8 mouse cellular contexts compared by ENCODE assay signal in genomic region chr7:16944061-16944807, GRCm38 (mm10). TPM values are rescaled to one million over a fixed set of nuclear protein-coding genes. Genes with fewer than 3 reads are reported as not detected.
DNase-seq lines count a peak whose midpoint lies in the region; ATAC-seq lines count a peak whose summit lies in the region.

Pnmal2 (plus strand) TSS chr7:16944682.

- peaks cover 32% of the 10 kb centered on the region for H3K27me3 ChIP-seq in intestine, embryonic 16.5 days (replicated peaks; ENCODE audit: control insufficient read depth, insufficient read depth, low read length)

- peak within 1 kb of the TSS; percentile 63 for H3K4me3 ChIP-seq in intestine, embryonic 16.5 days (ENCODE audit: low read length)

- peak within 1 kb of the TSS; percentile 93 for H3K4me2 ChIP-seq in intestine, embryonic 16.5 days (ENCODE audit: low read depth, low read length)

- 14% methylated on average over 36 of the region's 36 CpGs for WGBS in intestine, embryonic 16.5 days

- intact Hi-C loops in gastrocnemius, postnatal 36 days (cut with DNase I) = no loop called here
- intact Hi-C loops in left cerebral cortex, postnatal 36 days (cut with DNase I) = no loop called here

- no peaks in the 10 kb centered on the region for H3K9me3 ChIP-seq in intestine, embryonic 16.5 days (ENCODE audit: control insufficient read depth, low read length)

- peak; percentile 70 to 79 for DNase-seq in adrenal gland, adult 18-20 months (ENCODE audit: low spot score in 2 of 2)
- peak; percentile 64 for DNase-seq in gastrocnemius, postnatal 36 days
- peak; percentile 88 to 90 for DNase-seq in left cerebral cortex, postnatal 36 days (ENCODE audit: low spot score in 2 of 2)
- peak; percentile 95 for DNase-seq in mesoderm, embryonic 11.5 days (ENCODE audit: low read depth, low spot score)
- DNase-seq in right cerebral cortex, postnatal 4 days = peak; percentile 91
- DNase-seq in c-Kit-positive CD71-positive TER-119-positive erythroid progenitor cells, embryonic 14.5 days (ENCODE audit: low spot score) = no peak

- H3K27ac ChIP-seq in intestine, embryonic 16.5 days (ENCODE audit: low read length) = peak within 1 kb of the TSS; percentile 52

- peak within 1 kb of the TSS; percentile 79 for H3K9ac ChIP-seq in intestine, embryonic 16.5 days (ENCODE audit: low read depth, low read length)

- peak; percentile 75 for ATAC-seq in common myeloid progenitor, adult 5-6 weeks (replicated peaks; ENCODE audit: low read depth, poor library complexity, severe bottlenecking)
- peak; percentile 77 for ATAC-seq in intestine, embryonic 16.5 days

- peaks cover 47% of the 10 kb centered on the region for H3K4me1 ChIP-seq in intestine, embryonic 16.5 days (ENCODE audit: control insufficient read depth, insufficient read depth, low read length)

- H3K36me3 ChIP-seq in intestine, embryonic 16.5 days (ENCODE audit: control insufficient read depth, insufficient read depth, low read length) = no peaks in the 10 kb centered on the region

RNA-seq across cellular contexts. Expression of gene Pnmal2, which starts in this region (rescaled TPM):
- total RNA-seq in adrenal gland, adult 18-20 months (2021) = 10 to 100 TPM; 24.4 to 33.3 TPM
- not detected in 2 replicates for total RNA-seq in common myeloid progenitor, adult 5-6 weeks (2017)
- total RNA-seq in gastrocnemius, postnatal 36 days (2021) = 1 to 10 TPM; 1.5 to 2.2 TPM
- polyA plus RNA-seq in intestine, embryonic 16.5 days (2015; fragmentation: Nextera tagmentation; extraction: Ambion mirVana) = 4.9 and 5.4 TPM in 2 replicates
- 100 to 1,000 TPM; 249 to 288 TPM for total RNA-seq in left cerebral cortex, postnatal 36 days (2021)

Comparison
In these comparisons a context has a peak if more than half of its experiments do, and no peak if none do; other contexts are left out.
1. RNA of gene Pnmal2 (total RNA-seq): 249 to 288 TPM in left cerebral cortex, postnatal 36 days and 24.4 to 33.3 TPM in adrenal gland, adult 18-20 months; 1.5 to 2.2 TPM in gastrocnemius, postnatal 36 days and not detected in common myeloid progenitor, adult 5-6 weeks; every median in the first group is over 4 times any median in the second.
2. RNA of gene Pnmal2 (total RNA-seq): 249 to 288 TPM in left cerebral cortex, postnatal 36 days; 24.4 to 33.3 TPM in adrenal gland, adult 18-20 months; every median in the first group is over 4 times any median in the second.
3. Peak in ATAC-seq in common myeloid progenitor, adult 5-6 weeks; RNA of the gene not detected or under 1 TPM.